Mouse (Mus musculus): Measurements from ENCODE around the gene Cdh26. TPM values are rescaled to one million over a fixed set of nuclear protein-coding genes. Genes with fewer than 3 reads are reported as not detected.

Gene Cdh26
- polyA plus RNA-seq, 1 experiment from 2014 or later = 0.71 TPM

DNA sequence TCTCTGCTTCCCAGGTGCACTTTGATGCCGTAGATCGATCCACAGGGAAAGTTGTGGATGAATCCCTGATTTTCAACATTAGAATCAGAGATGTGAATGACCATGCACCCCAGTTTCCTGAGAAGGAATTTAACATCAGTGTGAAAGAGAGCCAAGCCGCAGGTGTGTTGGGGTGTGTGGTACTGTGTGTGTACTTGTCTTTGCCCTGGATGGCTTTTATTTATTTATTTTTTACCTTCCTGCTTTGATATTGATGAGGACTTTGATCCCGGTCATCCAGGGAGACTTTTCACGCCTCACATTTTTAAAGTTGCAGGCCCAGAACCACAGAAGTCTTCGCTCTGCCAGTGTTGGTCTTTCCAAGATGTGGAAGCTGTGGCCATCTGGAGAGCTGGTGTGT, 27.1 kb downstream of the Cdh26 start:
- 76% methylated on average over 6 of the region's 6 CpGs for WGBS
- H3K27me3 ChIP-seq (replicated peaks; ENCODE audit: control insufficient read depth, insufficient read depth, low read length) = no peaks in the 10 kb centered on the region
- no peak for ATAC-seq

GRCm38 (mm10) chr2:178460353-178460752, 30.0 kb downstream of the Cdh26 start:
- peak; percentile 69 for ATAC-seq
- Histone ChIP-seq H3K9ac (ENCODE audit: low read depth, low read length) (no peak overlapping the region), H3K4me3 (ENCODE audit: low read length) (no peak overlapping the region), H3K27me3 (replicated peaks; ENCODE audit: control insufficient read depth, insufficient read depth, low read length) (no peaks in the 10 kb centered on the region), H3K9me3 (ENCODE audit: control insufficient read depth, low read length) (no peaks in the 10 kb centered on the region), H3K4me2 (ENCODE audit: low read depth, low read length) (no peak overlapping the region), H3K36me3 (ENCODE audit: control insufficient read depth, insufficient read depth, low read length) (no peaks in the 10 kb centered on the region), H3K27ac (ENCODE audit: low read length) (no peak overlapping the region), H3K4me1 (ENCODE audit: control insufficient read depth, insufficient read depth, low read length) (peaks cover 12% of the 10 kb centered on the region)
- 42% methylated on average over 5 of the region's 5 CpGs for WGBS

More for the DNA sequence above, 27.1 kb downstream of the Cdh26 start:
- Histone ChIP-seq H3K27ac (ENCODE audit: low read length) (no peak overlapping the region), H3K9me3 (ENCODE audit: control insufficient read depth, low read length) (no peaks in the 10 kb centered on the region), H3K4me3 (ENCODE audit: low read length) (no peak overlapping the region), H3K36me3 (ENCODE audit: control insufficient read depth, insufficient read depth, low read length) (no peaks in the 10 kb centered on the region), H3K4me1 (ENCODE audit: control insufficient read depth, insufficient read depth, low read length) (peaks cover 12% of the 10 kb centered on the region), H3K4me2 (ENCODE audit: low read depth, low read length) (no peak overlapping the region), H3K9ac (ENCODE audit: low read depth, low read length) (no peak overlapping the region)

DNA sequence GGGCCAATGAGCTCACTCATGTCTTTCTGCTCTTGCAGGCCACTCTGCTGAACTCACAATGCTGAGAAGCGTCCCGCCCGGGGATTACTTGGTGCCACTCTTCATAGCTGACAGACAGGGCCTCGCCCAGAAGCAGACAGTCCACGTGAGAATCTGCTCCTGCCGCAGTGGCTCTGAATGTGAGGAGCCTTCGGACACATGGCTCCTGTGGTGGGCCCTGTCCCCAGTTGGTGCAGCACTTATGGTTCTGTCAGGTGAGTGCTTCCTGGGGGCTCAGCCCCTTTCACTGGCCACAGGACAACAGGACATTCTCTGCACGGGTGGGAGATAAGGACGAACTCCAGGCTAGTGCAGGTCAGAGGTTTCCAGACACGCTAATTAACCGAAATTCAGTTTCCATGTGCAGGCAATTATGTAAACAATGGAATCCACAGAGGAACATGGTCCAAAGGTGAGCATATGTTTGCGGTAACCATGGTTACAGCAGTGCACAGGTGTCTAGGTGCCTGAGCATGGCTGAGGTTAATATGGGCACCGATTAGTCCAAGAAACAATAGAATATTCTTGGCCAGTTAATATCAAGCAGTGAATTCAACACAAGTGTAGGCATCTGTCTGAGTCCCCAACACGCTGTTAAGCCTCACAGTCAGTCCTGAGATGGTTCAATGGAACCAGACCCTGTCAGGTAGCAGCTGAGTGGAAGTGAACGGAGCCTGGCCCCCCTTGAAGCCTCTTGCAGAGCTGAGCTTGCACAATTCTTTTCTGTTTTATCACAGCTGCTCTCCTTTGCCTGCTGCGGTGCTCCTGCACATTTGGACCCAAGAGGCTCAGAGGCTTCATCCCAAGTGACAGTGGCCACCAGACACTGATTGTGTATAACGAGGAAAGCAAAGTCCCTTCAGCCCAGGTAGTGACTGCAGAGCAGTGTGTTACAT, 41.5 kb downstream of the Cdh26 start:
- H3K27me3 ChIP-seq (replicated peaks; ENCODE audit: control insufficient read depth, insufficient read depth, low read length) = no peaks in the 10 kb centered on the region
- no peaks in the 10 kb centered on the region for H3K9me3 ChIP-seq (ENCODE audit: control insufficient read depth, low read length)
- WGBS = 48% methylated on average over 17 of the region's 17 CpGs
- peaks cover 6% of the 10 kb centered on the region; the same call in 1 of the 2 replicates for H3K4me1 ChIP-seq (ENCODE audit: control insufficient read depth, insufficient read depth, low read length)
- H3K36me3 ChIP-seq (ENCODE audit: control insufficient read depth, insufficient read depth, low read length) = no peaks in the 10 kb centered on the region
- H3K27ac ChIP-seq (ENCODE audit: low read length) = peak overlapping the region; percentile 54
- ATAC-seq = peak; percentile 98
- H3K9ac ChIP-seq (ENCODE audit: low read depth, low read length) = no peak overlapping the region
- peak overlapping the region; percentile 42 for H3K4me2 ChIP-seq (ENCODE audit: low read depth, low read length)
- no peak overlapping the region for H3K4me3 ChIP-seq (ENCODE audit: low read length)

DNA sequence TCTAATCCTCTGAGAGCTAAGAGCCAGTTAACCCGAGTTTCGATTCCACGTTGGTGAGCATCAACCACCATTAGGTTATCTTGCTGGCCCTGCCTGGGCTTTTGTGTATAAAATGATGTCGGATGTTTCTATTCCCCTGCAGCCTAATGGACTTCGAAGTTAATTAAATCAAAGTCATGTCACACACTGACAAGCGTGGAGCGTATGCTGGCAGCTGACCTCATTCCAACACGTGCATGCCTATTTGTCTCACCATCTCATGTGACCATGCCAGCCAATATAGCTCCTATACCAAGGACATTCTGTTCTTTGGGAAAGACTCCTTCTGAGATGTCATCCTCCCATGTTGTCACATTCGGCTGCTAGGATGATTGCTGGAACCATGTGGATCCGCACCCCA, 43.6 kb downstream of the Cdh26 start:
- no peak overlapping the region for H3K4me3 ChIP-seq (ENCODE audit: low read length)
- H3K4me1 ChIP-seq (ENCODE audit: control insufficient read depth, insufficient read depth, low read length) = peaks cover 6% of the 10 kb centered on the region; the same call in 1 of the 2 replicates
- H3K4me2 ChIP-seq (ENCODE audit: low read depth, low read length) = no peak overlapping the region
- no peak for ATAC-seq
- H3K27ac ChIP-seq (ENCODE audit: low read length) = no peak overlapping the region
- 75% methylated on average over 10 of the region's 10 CpGs for WGBS
- H3K36me3 ChIP-seq (ENCODE audit: control insufficient read depth, insufficient read depth, low read length) = no peaks in the 10 kb centered on the region
- no peak overlapping the region for H3K9ac ChIP-seq (ENCODE audit: low read depth, low read length)
- no peaks in the 10 kb centered on the region for H3K9me3 ChIP-seq (ENCODE audit: control insufficient read depth, low read length)
- H3K27me3 ChIP-seq (replicated peaks; ENCODE audit: control insufficient read depth, insufficient read depth, low read length) = no peaks in the 10 kb centered on the region

DNA sequence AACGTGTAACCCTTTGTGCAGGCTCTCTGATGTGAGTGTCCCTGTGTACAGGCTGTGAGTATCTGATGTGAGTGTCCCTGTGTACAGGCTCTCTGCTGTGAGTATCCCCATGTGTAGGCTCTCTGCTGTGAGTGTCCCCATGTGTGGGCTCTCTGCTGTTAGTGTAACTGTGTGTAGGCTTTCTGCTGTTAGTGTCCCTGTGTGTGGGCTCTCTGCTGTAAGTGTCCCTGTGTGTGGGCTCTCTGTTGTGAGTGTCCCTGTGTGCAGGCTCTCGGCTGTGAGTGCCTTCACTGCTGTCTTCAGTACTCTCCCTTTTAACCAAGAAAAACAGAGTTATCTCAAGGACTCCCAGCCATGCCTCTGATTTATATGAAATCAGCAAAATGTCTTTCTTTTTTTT, 46.9 kb downstream of the Cdh26 start:
- Histone ChIP-seq H3K9ac (ENCODE audit: low read depth, low read length) (no peak overlapping the region), H3K4me2 (ENCODE audit: low read depth, low read length) (no peak overlapping the region), H3K27me3 (replicated peaks; ENCODE audit: control insufficient read depth, insufficient read depth, low read length) (no peaks in the 10 kb centered on the region), H3K4me1 (ENCODE audit: control insufficient read depth, insufficient read depth, low read length) (peaks cover 3% of the 10 kb centered on the region; the same call in 1 of the 2 replicates), H3K9me3 (ENCODE audit: control insufficient read depth, low read length) (no peaks in the 10 kb centered on the region), H3K27ac (ENCODE audit: low read length) (no peak overlapping the region), H3K36me3 (ENCODE audit: control insufficient read depth, insufficient read depth, low read length) (no peaks in the 10 kb centered on the region), H3K4me3 (ENCODE audit: low read length) (no peak overlapping the region)
- 55% methylated on average over 2 of the region's 2 CpGs for WGBS
- ATAC-seq = no peak

- Histone ChIP-seq H3K9ac (ENCODE audit: low read depth, low read length) (no peak overlapping the region), H3K4me2 (ENCODE audit: low read depth, low read length) (no peak overlapping the region), H3K27ac (ENCODE audit: low read length) (no peak overlapping the region), H3K9me3 (ENCODE audit: control insufficient read depth, low read length) (no peaks in the 10 kb centered on the region), H3K4me3 (ENCODE audit: low read length) (no peak overlapping the region), H3K27me3 (replicated peaks; ENCODE audit: control insufficient read depth, insufficient read depth, low read length) (no peaks in the 10 kb centered on the region), H3K4me1 (ENCODE audit: control insufficient read depth, insufficient read depth, low read length) (no peaks in the 10 kb centered on the region), H3K36me3 (ENCODE audit: control insufficient read depth, insufficient read depth, low read length) (no peaks in the 10 kb centered on the region)
- no peak for ATAC-seq
- 80% methylated on average over 2 of the region's 2 CpGs for WGBS
Measured at GRCm38 (mm10) chr2:178479011-178479410, 48.7 kb downstream of the Cdh26 start.

DNA sequence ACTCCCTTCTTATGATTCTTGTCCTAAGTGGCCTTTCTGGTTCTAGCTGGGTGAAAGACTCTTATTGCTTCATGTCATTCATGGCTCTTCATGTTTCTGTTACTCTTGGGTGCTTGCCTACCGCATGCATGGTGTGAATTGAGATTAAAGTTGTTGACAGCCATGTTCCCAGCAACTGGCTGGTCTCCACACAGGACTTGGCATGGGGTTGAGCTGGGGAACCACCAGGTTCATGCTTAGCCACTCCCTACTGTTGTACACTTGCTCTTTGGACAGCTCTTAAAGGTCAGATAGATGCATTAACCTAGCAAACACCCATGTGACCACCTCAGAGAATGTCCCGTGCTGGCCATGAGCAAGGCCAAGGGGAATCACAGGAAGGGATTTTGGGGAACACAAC, 50.6 kb downstream of the Cdh26 start:
- Histone ChIP-seq H3K9me3 (ENCODE audit: control insufficient read depth, low read length) (no peaks in the 10 kb centered on the region), H3K27me3 (replicated peaks; ENCODE audit: control insufficient read depth, insufficient read depth, low read length) (no peaks in the 10 kb centered on the region), H3K27ac (ENCODE audit: low read length) (no peak overlapping the region), H3K4me1 (ENCODE audit: control insufficient read depth, insufficient read depth, low read length) (no peaks in the 10 kb centered on the region), H3K4me2 (ENCODE audit: low read depth, low read length) (no peak overlapping the region), H3K36me3 (ENCODE audit: control insufficient read depth, insufficient read depth, low read length) (no peaks in the 10 kb centered on the region), H3K4me3 (ENCODE audit: low read length) (no peak overlapping the region), H3K9ac (ENCODE audit: low read depth, low read length) (no peak overlapping the region)
- peak; percentile 76 for ATAC-seq
- 75% methylated on average over 2 of the region's 2 CpGs for WGBS

DNA sequence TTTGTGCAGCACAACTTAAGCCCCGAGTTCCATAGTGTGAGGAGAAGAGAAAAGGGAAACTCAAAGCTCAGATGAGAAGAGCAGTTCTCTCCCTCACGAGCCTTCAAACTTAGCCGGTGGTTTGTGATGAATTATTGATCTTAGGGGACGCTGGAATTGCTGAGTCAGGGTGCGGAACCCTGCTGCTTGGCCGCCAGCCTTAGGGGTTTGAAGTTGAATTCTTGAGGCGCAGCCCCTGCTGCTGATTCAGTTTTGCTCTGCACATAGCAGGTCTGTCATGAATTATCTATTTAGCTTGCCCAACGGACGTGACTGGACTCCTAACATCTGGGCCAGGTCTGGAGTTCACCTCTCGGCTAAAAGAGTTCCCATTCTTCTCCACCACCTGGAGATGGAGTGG, 53.1 kb downstream of the Cdh26 start:
- Histone ChIP-seq H3K4me3 (ENCODE audit: low read length) (no peak overlapping the region), H3K27ac (ENCODE audit: low read length) (no peak overlapping the region), H3K9ac (ENCODE audit: low read depth, low read length) (no peak overlapping the region), H3K9me3 (ENCODE audit: control insufficient read depth, low read length) (no peaks in the 10 kb centered on the region), H3K4me2 (ENCODE audit: low read depth, low read length) (no peak overlapping the region), H3K4me1 (ENCODE audit: control insufficient read depth, insufficient read depth, low read length) (no peaks in the 10 kb centered on the region), H3K27me3 (replicated peaks; ENCODE audit: control insufficient read depth, insufficient read depth, low read length) (no peaks in the 10 kb centered on the region), H3K36me3 (ENCODE audit: control insufficient read depth, insufficient read depth, low read length) (no peaks in the 10 kb centered on the region)
- no peak for ATAC-seq
- WGBS = 50% methylated on average over 10 of the region's 10 CpGs

- no peak overlapping the region for H3K27ac ChIP-seq (ENCODE audit: low read length)
- no peaks in the 10 kb centered on the region for H3K27me3 ChIP-seq (replicated peaks; ENCODE audit: control insufficient read depth, insufficient read depth, low read length)
- no peaks in the 10 kb centered on the region for H3K9me3 ChIP-seq (ENCODE audit: control insufficient read depth, low read length)
- no peak overlapping the region for H3K4me3 ChIP-seq (ENCODE audit: low read length)
- no peak overlapping the region for H3K4me2 ChIP-seq (ENCODE audit: low read depth, low read length)
- H3K4me1 ChIP-seq (ENCODE audit: control insufficient read depth, insufficient read depth, low read length) = no peaks in the 10 kb centered on the region
- ATAC-seq = no peak
- H3K36me3 ChIP-seq (ENCODE audit: control insufficient read depth, insufficient read depth, low read length) = no peaks in the 10 kb centered on the region
- WGBS = 58% methylated on average over 4 of the region's 4 CpGs
- no peak overlapping the region for H3K9ac ChIP-seq (ENCODE audit: low read depth, low read length)
Measured at GRCm38 (mm10) chr2:178488276-178488675, 57.9 kb downstream of the Cdh26 start.
